Mouse (Mus musculus) brain, embryonic 14.5 days (tissue): ENCODE results near the gene Tesk2. TPM values are rescaled to one million over a fixed set of nuclear protein-coding genes. Genes with fewer than 3 reads are reported as not detected.
"Not testable (repeated sequence)": the region's sequence is repeated elsewhere in the genome, so short reads cannot be mapped to it uniquely, and the experiment has no call there.

Source experiments
- DNase-seq: peaks from one replicate; pipeline ENCODE4 v3.0.0-alpha.2; 2011; ENCODE audit warnings: low read depth
- CTCF ChIP-seq: fragments of 200-500 bp; IDR thresholded peaks from 2 replicates; pipeline ENCODE4 v1.5.1; 2012; ENCODE audit warnings: inconsistent platforms, mild to moderate bottlenecking, moderate library complexity, borderline replicate concordance; ENCODE audit not compliant: insufficient read depth, insufficient read length; ENCODE audit errors: extremely low read depth
- POLR2A ChIP-seq: fragments of 200-500 bp; IDR thresholded peaks from 2 replicates; pipeline ENCODE4 v1.6.1; 2012; ENCODE audit warnings: mild to moderate bottlenecking, inconsistent platforms, borderline replicate concordance; ENCODE audit not compliant: poor library complexity, insufficient read depth, insufficient read length, severe bottlenecking; ENCODE audit errors: extremely low read depth
- polyA plus RNA-seq: library from polyadenylated mRNA; depleted of rRNA; stranded (reverse); fragments of >200 nt; gene quantifications from 2 replicates; pipeline ENCODE4 v1.2.3, GENCODE M21; 2012; rRNA removed

Tesk2 gene
- polyA plus RNA-seq = 3.1 and 3.9 TPM in 2 replicates

DNA sequence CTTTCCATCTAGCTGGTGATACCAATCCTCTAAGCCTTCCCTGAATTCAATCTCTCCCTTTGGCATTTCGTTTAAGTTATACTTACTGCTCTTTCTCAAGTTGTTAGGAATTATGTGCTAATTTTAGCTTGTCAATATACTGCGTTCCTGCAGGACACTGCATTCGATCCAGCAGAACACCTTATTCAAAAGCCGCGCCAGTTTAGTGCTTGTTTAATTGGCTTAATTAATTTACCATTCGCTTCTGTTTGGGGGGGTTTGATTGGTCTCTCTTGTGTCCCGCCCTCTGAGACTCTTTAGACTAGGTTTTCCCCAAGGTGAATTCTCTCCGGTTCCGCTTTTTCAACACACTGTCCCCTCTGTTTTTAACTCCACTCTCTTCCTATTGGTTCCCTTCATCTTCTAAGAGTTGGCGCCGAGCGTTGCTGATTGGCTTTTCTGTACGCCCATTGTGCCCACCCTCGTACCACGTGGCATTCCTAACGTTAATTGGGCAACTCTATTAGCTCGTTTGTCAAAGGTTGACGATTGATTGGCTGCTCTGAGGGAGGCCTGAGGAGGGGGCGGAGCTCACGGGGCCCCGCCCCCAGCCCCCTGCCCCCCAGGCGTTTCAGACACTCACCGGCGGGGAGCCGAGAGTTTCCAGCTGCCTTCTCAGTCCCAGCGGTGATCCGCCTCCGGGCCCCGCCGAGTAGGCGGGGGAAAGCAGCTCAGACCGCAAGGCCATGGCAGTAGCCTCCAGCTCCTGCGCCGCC, at the start of gene Tesk2:
Tesk2 (plus strand) TSS at position 606 of the 755 bp plus-strand sequence.
- peak; percentile 99 for DNase-seq
- TF ChIP-seq POLR2A (peak; percentile 41; the same call in 1 of the 2 replicates), CTCF (no peak)

DNA sequence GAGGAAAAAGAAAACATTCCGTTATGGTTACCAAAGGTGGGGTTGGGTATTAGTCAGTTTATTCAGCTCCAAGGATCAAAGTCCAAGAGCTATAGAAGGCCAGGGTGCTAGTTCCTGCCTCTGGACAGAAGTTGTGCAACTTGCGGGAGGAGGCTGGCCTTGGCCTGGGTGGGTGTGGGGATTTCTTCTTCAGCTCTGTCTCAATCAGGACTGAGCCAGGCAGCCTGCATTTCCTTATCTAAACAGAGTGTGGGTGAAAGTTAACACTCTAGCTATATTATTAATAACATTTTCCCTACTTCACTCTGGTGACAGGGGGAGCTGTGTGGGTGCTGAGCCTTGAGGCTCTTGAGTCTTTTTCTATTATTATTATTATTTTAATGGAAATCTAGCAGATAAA, 48.0 kb upstream of the Tesk2 start:
- DNase-seq = no peak
- TF ChIP-seq CTCF = no peak
- TF ChIP-seq POLR2A = no peak

DNA sequence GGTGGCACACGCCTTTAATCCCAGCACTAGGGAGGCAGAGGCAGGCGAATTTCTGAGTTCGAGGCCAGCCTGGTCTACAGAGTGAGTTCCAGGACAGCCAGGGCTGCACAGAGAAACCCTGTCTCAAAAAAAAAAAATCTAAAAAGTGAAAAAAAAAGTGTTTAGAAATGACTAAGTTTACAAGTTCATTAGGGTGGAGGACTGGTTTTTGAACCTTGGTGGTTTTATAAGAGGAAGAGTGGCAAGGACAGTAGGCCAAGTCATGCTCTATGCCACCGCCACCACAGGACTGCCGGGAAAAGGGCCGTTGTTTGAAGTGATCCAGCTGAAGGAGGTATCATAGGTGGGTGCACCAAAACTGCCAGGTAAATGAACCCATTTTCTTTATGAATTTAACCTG, 46.0 kb upstream of the Tesk2 start:
- DNase-seq = not testable (repeated sequence)

DNA sequence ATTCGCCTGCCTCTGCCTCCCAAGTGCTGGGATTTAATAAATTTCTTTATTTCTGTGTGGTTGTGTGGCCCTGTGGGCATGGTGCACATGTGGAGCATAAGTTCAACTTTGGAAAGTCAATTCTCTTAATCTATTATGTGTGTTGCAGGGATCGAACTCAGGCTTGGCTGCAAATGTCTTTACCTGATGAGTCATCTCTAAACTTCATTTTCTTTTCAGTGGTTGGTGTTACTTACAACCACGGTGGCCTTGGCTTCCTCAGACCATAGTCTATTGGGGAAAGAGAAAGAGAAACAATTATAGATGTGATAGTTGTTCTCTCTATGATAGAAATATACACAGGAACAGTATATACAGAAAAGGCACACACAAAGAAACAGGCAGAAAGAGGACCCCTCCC, 44.7 kb upstream of the Tesk2 start:
- DNase-seq = no peak
- TF ChIP-seq CTCF (no peak), POLR2A (no peak)

DNA sequence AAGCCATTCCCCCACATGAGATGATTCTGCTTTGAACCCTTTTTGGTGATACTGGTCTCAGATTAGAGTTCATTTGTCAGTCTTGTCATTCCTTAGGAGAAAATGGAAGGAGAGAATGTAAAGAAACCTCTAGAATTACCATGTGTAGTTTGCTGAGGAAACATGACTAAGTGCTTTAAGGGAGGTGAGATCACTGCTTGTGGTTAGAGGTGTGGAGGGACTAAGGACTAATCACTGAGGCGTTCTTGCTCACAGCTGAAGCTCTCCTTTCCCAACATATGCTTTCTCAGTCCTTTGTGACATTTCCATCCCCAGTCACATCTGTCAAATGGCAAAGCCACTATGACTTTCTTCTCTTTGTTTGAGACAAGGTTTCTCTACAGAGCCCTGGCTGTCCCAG, 42.9 kb upstream of the Tesk2 start:
- no peak for DNase-seq
- TF ChIP-seq POLR2A (no peak), CTCF (no peak)

DNA sequence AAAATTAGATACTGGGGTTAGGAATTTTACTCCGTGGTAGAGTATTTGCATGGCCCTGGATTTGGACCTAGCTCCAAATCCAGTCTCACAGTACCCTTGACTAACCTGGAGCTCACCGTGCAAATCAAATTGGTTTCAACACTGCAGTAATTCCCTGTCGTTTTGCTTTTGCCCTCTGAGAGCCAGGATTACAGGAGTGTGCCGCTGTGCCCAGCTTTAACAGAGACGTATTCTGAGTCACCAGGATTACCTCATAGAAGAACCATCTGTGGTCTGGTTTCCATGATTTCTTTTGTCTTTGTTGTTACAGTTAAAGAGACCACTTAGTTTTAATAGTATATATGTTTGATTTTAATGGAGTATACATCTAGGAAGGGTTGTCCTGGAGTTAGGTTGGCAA, 41.6 kb upstream of the Tesk2 start:
- no peak for DNase-seq
- TF ChIP-seq POLR2A (no peak), CTCF (no peak)

DNA sequence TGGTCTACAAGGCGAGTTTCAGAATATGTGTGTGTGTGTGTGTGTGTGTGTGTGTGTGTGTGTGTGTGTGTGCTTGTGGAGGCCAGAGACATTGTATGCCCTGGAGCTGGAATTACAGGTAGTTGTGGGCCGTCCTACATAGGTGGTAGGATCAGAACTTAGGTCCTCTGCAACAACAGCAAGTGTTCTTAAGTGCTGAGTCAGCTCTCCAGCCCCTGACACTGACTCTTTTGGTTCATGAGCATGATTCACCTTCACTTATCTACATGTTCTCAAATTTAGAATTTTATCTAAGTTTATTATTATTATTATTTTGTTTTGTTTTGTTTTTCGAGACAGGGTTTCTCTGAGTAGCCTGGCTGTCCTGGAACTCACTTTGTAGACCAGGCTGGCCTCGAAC, 40.2 kb upstream of the Tesk2 start:
- not testable (repeated sequence) for DNase-seq

DNA sequence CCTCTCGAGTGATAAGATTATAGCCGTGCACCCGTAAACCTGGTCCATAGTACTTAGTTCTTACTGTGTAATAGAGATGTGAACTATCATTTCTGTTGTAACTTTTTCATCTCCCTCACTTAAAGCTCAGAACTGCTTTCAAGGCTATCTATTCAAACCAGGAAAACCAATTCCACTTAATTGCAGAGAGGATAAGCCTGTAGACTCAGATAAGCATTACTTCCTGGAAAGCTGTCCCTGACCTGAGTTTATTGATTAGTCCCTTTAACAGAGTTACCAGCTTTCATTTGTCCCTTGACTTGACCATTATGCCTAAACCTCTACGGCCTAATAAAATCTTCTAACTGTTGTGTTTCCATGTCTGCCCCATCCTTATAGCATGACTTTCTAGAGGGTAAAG, 36.8 kb upstream of the Tesk2 start:
- TF ChIP-seq POLR2A = no peak
- no peak for TF ChIP-seq CTCF
- DNase-seq = no peak

DNA sequence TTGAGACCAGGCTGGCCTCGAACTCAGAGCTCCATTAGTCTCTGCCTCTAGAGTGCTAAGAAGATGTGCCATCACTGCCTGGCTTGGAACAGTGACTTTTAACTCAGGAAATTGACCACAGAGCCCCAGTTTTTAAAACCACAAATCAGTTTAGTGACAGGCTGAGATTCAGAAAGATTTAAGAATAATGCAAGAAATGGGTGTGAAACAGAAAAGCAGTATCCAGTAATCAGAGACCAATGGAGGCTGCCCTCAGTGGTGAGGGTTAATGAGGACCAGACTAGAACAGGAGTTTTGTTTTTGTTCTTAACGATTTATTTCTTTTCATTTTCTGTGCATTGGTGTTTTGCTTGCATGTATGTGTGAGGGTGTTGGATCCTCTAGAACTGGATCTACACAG, 36.1 kb upstream of the Tesk2 start:
- TF ChIP-seq CTCF (no peak), POLR2A (no peak)
- no peak for DNase-seq

DNA sequence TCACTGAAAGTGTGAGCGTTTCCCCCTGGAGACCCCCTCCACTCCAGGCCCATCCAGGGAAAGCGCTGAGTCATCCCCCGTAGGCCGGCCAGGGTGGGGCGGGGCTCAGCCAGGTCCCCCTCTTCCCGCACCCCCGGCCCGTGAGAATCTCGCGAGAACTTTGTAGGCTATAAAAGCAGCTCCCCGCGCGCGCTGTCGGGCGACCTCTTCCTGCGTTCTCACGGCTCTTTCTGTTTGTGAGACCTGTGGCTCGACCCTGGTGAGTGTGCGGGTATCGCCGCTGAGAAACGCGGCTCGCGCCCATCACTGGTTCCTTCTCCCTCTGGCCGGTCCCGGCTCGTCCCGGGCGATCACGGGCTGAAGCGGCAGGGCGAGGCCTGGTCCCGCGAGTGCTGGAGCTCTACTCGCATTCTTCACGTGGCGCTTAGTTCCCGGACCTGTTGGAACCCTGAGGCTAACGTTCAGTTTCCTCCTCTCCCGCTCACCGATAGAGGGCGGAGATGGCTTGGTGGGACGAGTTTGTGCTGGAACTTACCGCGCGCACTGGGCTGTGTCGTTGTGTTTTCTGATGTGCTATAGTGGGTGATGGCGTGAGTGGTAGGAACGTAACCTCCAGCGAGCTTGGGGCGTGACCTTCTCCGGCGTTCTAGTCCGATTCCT, 35.2 kb upstream of the Tesk2 start, which contains the start of gene Prdx1:
Prdx1 (plus strand) TSS at position 143 of the 660 bp plus-strand sequence.
- peak; percentile 82; the same call in 1 of the 2 replicates for TF ChIP-seq POLR2A
- peak; percentile 89 for TF ChIP-seq CTCF
- DNase-seq = peak; percentile 95

DNA sequence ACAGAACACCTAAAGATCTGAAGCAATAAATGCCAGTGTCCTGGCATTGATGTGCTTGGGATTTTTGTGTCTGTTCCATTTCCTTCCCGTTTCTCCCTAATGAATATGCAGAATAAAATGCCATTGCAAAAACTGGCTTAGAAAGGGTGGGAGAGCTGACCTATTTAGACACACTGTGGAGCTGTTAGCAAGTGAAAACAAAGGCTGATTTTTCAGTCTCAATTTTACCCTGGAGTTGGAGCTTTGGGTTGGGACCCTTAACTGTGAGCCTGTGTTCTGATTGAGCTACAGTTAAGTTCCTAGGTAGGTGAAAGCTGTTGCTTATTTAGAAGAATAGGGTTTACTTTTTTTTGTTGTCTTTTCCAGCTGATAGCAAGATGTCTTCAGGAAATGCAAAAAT, 33.7 kb upstream of the Tesk2 start:
- DNase-seq = no peak
- TF ChIP-seq CTCF = no peak

DNA sequence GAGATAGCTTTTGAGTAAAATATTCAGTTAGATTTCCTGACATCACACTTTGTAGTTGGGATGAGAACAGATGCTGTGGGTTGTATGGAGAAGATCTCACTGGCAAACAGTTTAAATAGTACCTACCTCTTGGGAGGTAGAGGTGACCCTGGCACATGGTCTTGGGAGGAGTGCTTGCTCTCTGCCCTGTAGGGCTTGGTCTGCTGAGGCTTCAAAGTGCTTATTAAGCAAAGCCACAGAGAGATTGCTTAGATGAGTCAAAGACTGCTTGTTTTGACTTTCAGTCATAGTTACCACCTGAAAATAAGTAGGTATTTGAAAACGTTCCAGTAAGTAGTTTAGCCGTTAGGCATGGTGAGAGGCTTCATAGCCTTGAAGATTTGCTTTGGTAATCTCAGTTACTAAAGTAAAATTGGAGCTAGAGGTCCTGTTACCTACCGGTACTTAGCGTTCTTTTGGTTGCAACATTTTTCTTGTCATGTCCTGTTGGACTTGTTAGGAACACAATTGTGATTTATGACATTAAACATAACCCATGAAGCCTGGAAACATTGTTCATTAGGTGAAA, 31.4 kb upstream of the Tesk2 start:
- DNase-seq = no peak
- TF ChIP-seq CTCF (no peak), POLR2A (no peak)
